Comparison of ENCODE assay signal across 10 mouse cellular contexts in the genomic region with DNA sequence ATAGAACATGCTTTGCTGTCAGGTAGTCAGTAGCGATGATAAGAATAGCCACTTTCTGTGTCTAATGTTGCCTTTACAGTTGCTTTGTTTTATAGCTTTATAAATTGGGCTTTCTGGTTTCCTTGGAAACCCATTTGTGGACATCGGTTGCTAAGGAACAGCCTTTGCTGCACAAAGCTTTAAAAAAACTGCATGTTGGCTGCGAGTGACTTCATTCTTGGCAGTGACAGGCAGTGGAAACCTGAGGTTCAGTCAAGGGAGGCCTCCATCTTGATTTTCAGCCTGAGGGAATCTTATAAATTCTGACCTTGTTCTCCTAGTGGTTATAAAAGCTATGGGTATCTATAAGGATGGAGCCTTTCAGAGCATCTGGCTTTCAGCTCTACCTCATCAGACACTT. TPM values are rescaled to one million over a fixed set of nuclear protein-coding genes. Genes with fewer than 3 reads are reported as not detected.
A peak's percentile ranks its signal among the peaks of the same experiment; 100 is the strongest.
DNase-seq lines count a peak whose midpoint lies in the region; ATAC-seq lines count a peak whose summit lies in the region.
"Had no signal": no experiment of that assay in that cellular context is flagged by ENCODE, and none has a peak within 500 bp of the region (broad histone marks: within the 10 kb centered on the region; RNA-seq: fewer than 3 reads in every experiment).

No protein-coding gene starts in this region.

- H3K9ac ChIP-seq in neural tube, embryonic 11.5 days (ENCODE audit: low read length), result no peak overlapping the region
- no peak overlapping the region for H3K9ac ChIP-seq in forebrain, embryonic 16.5 days (replicated peaks; ENCODE audit: low read depth, low read length)
- H3K9ac ChIP-seq: embryonic facial prominence, embryonic 12.5 days; liver, embryonic 14.5 days had no signal

- H3K4me2 ChIP-seq in neural tube, embryonic 11.5 days (ENCODE audit: low read depth), result no peak overlapping the region
- H3K4me2 ChIP-seq in forebrain, embryonic 16.5 days (ENCODE audit: low read length), result peak overlapping the region; percentile 35
- H3K4me2 ChIP-seq: embryonic facial prominence, embryonic 12.5 days had no signal

- intact Hi-C loops in left cerebral cortex, postnatal 14 days (cut with DNase I), result loop anchor here (5.0 kb wide), 1 partner anchor 68 kb away; no protein-coding TSS in a partner anchor

- H3K27ac ChIP-seq in neural tube, embryonic 11.5 days (ENCODE audit: low read depth, low read length), result no peak overlapping the region
- peak overlapping the region; percentile 74 for H3K27ac ChIP-seq in forebrain, embryonic 16.5 days (ENCODE audit: low read length)
- H3K27ac ChIP-seq: embryonic facial prominence, embryonic 12.5 days; liver, embryonic 14.5 days had no signal

- no peaks in the 10 kb centered on the region for H3K27me3 ChIP-seq in neural tube, embryonic 11.5 days (ENCODE audit: control insufficient read depth, insufficient read depth, low read length)
- no peaks in the 10 kb centered on the region for H3K27me3 ChIP-seq in forebrain, embryonic 16.5 days (replicated peaks; ENCODE audit: control insufficient read depth, insufficient read depth, low read length)
- H3K27me3 ChIP-seq: embryonic facial prominence, embryonic 12.5 days had no signal

- ATAC-seq in neural tube, embryonic 11.5 days (ENCODE audit: insufficient read depth, low FRiP score, low TSS enrichment), result peak; percentile 76
- ATAC-seq in forebrain, embryonic 16.5 days, result peak; percentile 90

- no peaks in the 10 kb centered on the region for H3K9me3 ChIP-seq in neural tube, embryonic 11.5 days (ENCODE audit: control insufficient read depth, low read length)
- H3K9me3 ChIP-seq in forebrain, embryonic 16.5 days (ENCODE audit: control insufficient read depth, low read length), result no peaks in the 10 kb centered on the region
- H3K9me3 ChIP-seq: embryonic facial prominence, embryonic 12.5 days had no signal

- no peaks in the 10 kb centered on the region for H3K36me3 ChIP-seq in neural tube, embryonic 11.5 days (ENCODE audit: control insufficient read depth, insufficient read depth, low read length)
- no peaks in the 10 kb centered on the region for H3K36me3 ChIP-seq in forebrain, embryonic 16.5 days (ENCODE audit: control insufficient read depth, insufficient read depth)
- H3K36me3 ChIP-seq: embryonic facial prominence, embryonic 12.5 days had no signal

- H3K4me3 ChIP-seq in neural tube, embryonic 11.5 days (ENCODE audit: low read depth, low read length), result no peak overlapping the region
- no peak overlapping the region for H3K4me3 ChIP-seq in forebrain, embryonic 16.5 days (replicated peaks; ENCODE audit: low read length)
- H3K4me3 ChIP-seq: embryonic facial prominence, embryonic 12.5 days had no signal

- peaks cover 12% of the 10 kb centered on the region; the same call in 1 of the 2 replicates for H3K4me1 ChIP-seq in neural tube, embryonic 11.5 days (ENCODE audit: control insufficient read depth, insufficient read depth, low read length)
- peaks cover 23% of the 10 kb centered on the region for H3K4me1 ChIP-seq in forebrain, embryonic 16.5 days (replicated peaks; ENCODE audit: control insufficient read depth, insufficient read depth, low read length)
- H3K4me1 ChIP-seq: embryonic facial prominence, embryonic 12.5 days had no signal

- peak; percentile 36 for DNase-seq in neural tube, embryonic 11.5 days (ENCODE audit: low spot score)
- DNase-seq in neural tube, embryonic 10.5 days (ENCODE audit: extremely low spot score, low spot score), result no peak
- DNase-seq in left cerebral cortex, postnatal 14 days (ENCODE audit: low spot score in 2 of 2), result peak; percentile 68 to 89
- no peak for DNase-seq in urinary bladder, postnatal 4 days (ENCODE audit: low spot score in 2 of 2)
- DNase-seq in B cell, adult 2 months, result no peak
- DNase-seq in right cerebral cortex, postnatal 4 days, result no peak
- DNase-seq: heart, postnatal 14 days had no signal

- 38% methylated on average over 3 of the region's 3 CpGs for WGBS in neural tube, embryonic 11.5 days
- under 1% methylated on average over 3 of the region's 3 CpGs for WGBS in forebrain, embryonic 16.5 days

RNA-seq across cellular contexts. Expression of a gene that starts 42.1 kb away (rescaled TPM):
- polyA plus RNA-seq in neural tube, embryonic 11.5 days (2014; fragmentation: Nextera tagmentation; extraction: Ambion mirVana), result 89.0 and 99.0 TPM in 2 replicates
- polyA plus RNA-seq in forebrain, embryonic 16.5 days (2015; fragmentation: Nextera tagmentation; extraction: Ambion mirVana), result 255 and 277 TPM in 2 replicates
- 1,000 to 10,000 TPM; 1,062 to 1,119 TPM for total RNA-seq in left cerebral cortex, postnatal 14 days (2021)

Comparison
In these comparisons a context has a peak if more than half of its experiments do, and no peak if none do; other contexts are left out.
1. DNase-seq: peak in neural tube, embryonic 11.5 days (single experiment) and left cerebral cortex, postnatal 14 days (2 of 2); none in neural tube, embryonic 10.5 days (single experiment), urinary bladder, postnatal 4 days (0 of 2), B cell, adult 2 months (0 of 2) and right cerebral cortex, postnatal 4 days (single experiment).